Mouse (Mus musculus) heart, postnatal 0 days (tissue): ENCODE results near the gene Kcnma1. TPM values are rescaled to one million over a fixed set of nuclear protein-coding genes. Genes with fewer than 3 reads are reported as not detected.

ENCODE experiments used
- ATAC-seq: fragments of 200-750 bp; cut with Nextera tagmentation; 2 replicates; pipeline ENCODE4 v1.8.0; 2017; ENCODE audit warnings: low read depth, moderate number of reproducible peaks, moderate library complexity; ENCODE audit not compliant: insufficient read depth
- DNase-seq: peaks from one replicate; pipeline ENCODE4 v3.0.0-alpha.2; 2016; ENCODE audit warnings: low spot score
- H3K27ac ChIP-seq: fragments of 300-500 bp; sonication (generic); 2 replicates; pipeline ENCODE4 v1.5.1; 2014; ENCODE audit warnings: low read depth, mild to moderate bottlenecking
- H3K27me3 ChIP-seq: fragments of 300-500 bp; sonication (generic); 2 replicates; pipeline ENCODE4 v1.6.1; 2014; ENCODE audit warnings: low read length, mixed read lengths; ENCODE audit not compliant: control insufficient read depth, insufficient read depth
- H3K36me3 ChIP-seq: fragments of 300-500 bp; sonication (generic); replicated peaks from 2 replicates; pipeline ENCODE4 v1.6.1; 2014; ENCODE audit warnings: low read length, mixed read lengths; ENCODE audit not compliant: control insufficient read depth, insufficient read depth
- H3K4me1 ChIP-seq: fragments of 300-500 bp; sonication (generic); 2 replicates; pipeline ENCODE4 v1.6.1; 2014; ENCODE audit warnings: antibody characterized with exemption; ENCODE audit not compliant: control insufficient read depth, insufficient read depth
- H3K4me2 ChIP-seq: fragments of 300-500 bp; sonication (generic); 2 replicates; pipeline ENCODE4 v1.6.1; 2014; ENCODE audit warnings: low read depth, mild to moderate bottlenecking, low read length, moderate library complexity
- H3K4me3 ChIP-seq: fragments of 300-500 bp; sonication (generic); 2 replicates; pipeline ENCODE4 v1.5.1; 2014; ENCODE audit warnings: low read depth, low read length
- H3K9ac ChIP-seq: fragments of 300-500 bp; sonication (generic); replicated peaks from 2 replicates; pipeline ENCODE4 v1.6.1; 2014; ENCODE audit warnings: low read depth, low read length, mixed read lengths
- H3K9me3 ChIP-seq: fragments of 300-500 bp; sonication (generic); replicated peaks from 2 replicates; pipeline ENCODE4 v1.6.1; 2016; ENCODE audit warnings: low read length; ENCODE audit not compliant: control insufficient read depth
- CTCF ChIP-seq: IDR thresholded peaks from 2 replicates; pipeline ENCODE4 v1.5.1; 2016; ENCODE audit warnings: antibody characterized with exemption, control low read depth, low read depth
- EP300 ChIP-seq: IDR thresholded peaks from 2 replicates; pipeline ENCODE4 v1.6.1; 2016; ENCODE audit warnings: antibody characterized with exemption, low read depth
- WGBS: fragments of 180-500 bp; shearing (Covaris S2); extraction: QIAGEN DNeasy Blood & Tissue Kit; methylation state at CpG from one replicate; pipeline ENCODE4 v1.1.7; 2014; 5-methylcytosine and 5-hydroxymethylcytosine counted together
- polyA plus RNA-seq: library from polyadenylated mRNA; unstranded; fragments of >200 nt; fragmentation: Nextera tagmentation; extraction: Ambion mirVana; gene quantifications from 2 replicates; pipeline ENCODE4 v1.2.1, GENCODE M21; 2015
- total RNA-seq: library from RNA; depleted of rRNA; stranded (reverse); fragments of >200 nt; gene quantifications from 2 replicates; pipeline ENCODE4 v1.2.3, GENCODE M21; 2014; ENCODE audit warnings: low replicate concordance

Gene Kcnma1
- total and polyA plus RNA-seq, 2 experiments from 2014 or later, result 0.10 to 1.3 TPM

GRCm38 (mm10) chr14:23397642-23398041 is 616.6 kb downstream of the Kcnma1 start:
- H3K27ac ChIP-seq, result no peak overlapping the region
- TF ChIP-seq CTCF, result no peak
- no peak for TF ChIP-seq EP300
- no peak overlapping the region for H3K9ac ChIP-seq
- no peaks in the 10 kb centered on the region for H3K27me3 ChIP-seq
- no peak overlapping the region for H3K4me3 ChIP-seq
- H3K36me3 ChIP-seq, result no peaks in the 10 kb centered on the region
- H3K9me3 ChIP-seq, result no peaks in the 10 kb centered on the region
- no peak overlapping the region for H3K4me2 ChIP-seq
- DNase-seq (no peak), ATAC-seq (no peak)
- WGBS, result 64% methylated on average over 1 of the region's 1 CpGs
- no peaks in the 10 kb centered on the region for H3K4me1 ChIP-seq

GRCm38 (mm10) chr14:23391566-23391965 is 622.7 kb downstream of the Kcnma1 start:
- Histone ChIP-seq H3K9me3 (no peaks in the 10 kb centered on the region), H3K9ac (no peak overlapping the region), H3K36me3 (no peaks in the 10 kb centered on the region), H3K4me3 (no peak overlapping the region), H3K27me3 (no peaks in the 10 kb centered on the region), H3K4me2 (no peak overlapping the region), H3K4me1 (peaks cover 7% of the 10 kb centered on the region; the same call in 1 of the 2 replicates), H3K27ac (no peak overlapping the region)
- ATAC-seq (peak; percentile 44), DNase-seq (peak; percentile 28)
- WGBS, result 20% methylated on average over 3 of the region's 3 CpGs
- TF ChIP-seq EP300, result no peak
- TF ChIP-seq CTCF, result no peak

- Histone ChIP-seq H3K9me3 (no peaks in the 10 kb centered on the region), H3K4me2 (no peak overlapping the region), H3K4me1 (peaks cover 7% of the 10 kb centered on the region; the same call in 1 of the 2 replicates), H3K27ac (no peak overlapping the region), H3K4me3 (no peak overlapping the region), H3K27me3 (no peaks in the 10 kb centered on the region), H3K9ac (no peak overlapping the region), H3K36me3 (no peaks in the 10 kb centered on the region)
- ATAC-seq (no peak), DNase-seq (no peak)
- WGBS, result 79% methylated on average over 5 of the region's 5 CpGs
- TF ChIP-seq EP300 (no peak), CTCF (no peak)
These were observed 623.5 kb downstream of the Kcnma1 start for GRCm38 (mm10) chr14:23390768-23391167.

- H3K36me3 ChIP-seq, result no peaks in the 10 kb centered on the region
- peaks cover 7% of the 10 kb centered on the region; the same call in 1 of the 2 replicates for H3K4me1 ChIP-seq
- no peaks in the 10 kb centered on the region for H3K9me3 ChIP-seq
- no peak overlapping the region for H3K4me2 ChIP-seq
- H3K4me3 ChIP-seq, result no peak overlapping the region
- H3K27ac ChIP-seq, result no peak overlapping the region
- TF ChIP-seq CTCF, result no peak
- no peak for TF ChIP-seq EP300
- no peaks in the 10 kb centered on the region for H3K27me3 ChIP-seq
- no peak for DNase-seq
- no peak overlapping the region for H3K9ac ChIP-seq
- 71% methylated on average over 4 of the region's 4 CpGs for WGBS
- no peak for ATAC-seq
These were observed 624.1 kb downstream of the Kcnma1 start for GRCm38 (mm10) chr14:23390161-23390560.

GRCm38 (mm10) chr14:23386786-23387185 is 627.5 kb downstream of the Kcnma1 start:
- Histone ChIP-seq H3K36me3 (no peaks in the 10 kb centered on the region), H3K4me3 (no peak overlapping the region), H3K4me1 (peaks cover 6% of the 10 kb centered on the region; the same call in 1 of the 2 replicates), H3K9me3 (no peaks in the 10 kb centered on the region), H3K27me3 (no peaks in the 10 kb centered on the region), H3K9ac (no peak overlapping the region), H3K27ac (no peak overlapping the region), H3K4me2 (no peak overlapping the region)
- no peak for ATAC-seq
- no peak for TF ChIP-seq EP300
- TF ChIP-seq CTCF, result no peak
- DNase-seq, result no peak
- 99% methylated on average over 3 of the region's 3 CpGs for WGBS
